Mouse (Mus musculus): ENCODE measurements around the gene Rftn1. TPM values are rescaled to one million over a fixed set of nuclear protein-coding genes. Genes with fewer than 3 reads are reported as not detected.

Rftn1 gene
- polyA plus RNA-seq, 1 experiment, result 18.6 TPM

DNA sequence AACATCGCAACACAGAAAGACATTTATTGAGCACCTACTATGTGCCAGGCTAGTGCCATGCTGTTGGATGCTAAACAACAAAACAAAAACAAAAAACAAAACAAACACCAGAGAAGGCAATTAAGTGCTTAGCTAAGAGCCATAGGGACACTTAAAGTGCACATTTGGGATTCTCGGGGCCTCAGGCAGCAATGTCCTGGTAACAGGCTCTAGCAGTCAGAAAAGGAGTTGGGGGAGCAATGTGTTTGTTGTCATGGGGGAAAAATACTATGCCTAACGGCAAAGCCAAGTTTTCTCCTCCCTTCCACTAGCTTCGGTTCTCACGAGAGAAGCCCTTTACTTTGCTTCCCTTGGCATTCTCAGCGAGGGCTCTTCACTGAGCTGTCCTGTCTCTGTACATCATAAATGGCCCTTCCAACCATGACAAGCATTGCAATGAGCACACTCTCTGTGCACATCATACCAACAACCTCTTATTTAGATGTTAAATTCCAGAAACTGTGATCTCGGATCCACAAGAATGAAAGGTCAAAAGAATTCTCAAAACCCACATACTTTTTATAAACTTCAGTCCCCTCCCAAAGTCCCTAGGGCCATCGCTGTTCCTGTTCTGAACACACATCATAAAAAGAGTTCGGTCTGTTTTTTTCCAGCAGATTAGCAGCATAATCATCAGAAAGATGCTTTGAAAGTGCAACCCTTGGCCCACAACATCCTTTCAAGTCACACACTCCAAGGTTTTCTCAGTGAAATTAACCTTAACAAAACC, 63.2 kb downstream of the Rftn1 start:
- peaks cover 10% of the 10 kb centered on the region; the same call in 1 of the 2 replicates for H3K4me1 ChIP-seq (ENCODE audit: control insufficient read depth, insufficient read depth, low read length)
- H3K4me3 ChIP-seq (ENCODE audit: insufficient read depth, low read depth, low read length), result no peak overlapping the region
- no peaks in the 10 kb centered on the region for H3K27me3 ChIP-seq (replicated peaks; ENCODE audit: control insufficient read depth, insufficient read depth, low read length)
- peak; percentile 64 for DNase-seq
- TF ChIP-seq CTCF (conservative IDR thresholded peaks at IDR 0.05; ENCODE audit: insufficient read depth, insufficient read length, low read depth, low read length), result no peak
- no peak for TF ChIP-seq POLR2A (IDR thresholded peaks at IDR 0.05; ENCODE audit: low read depth, low read length)
- H3K27ac ChIP-seq (ENCODE audit: insufficient read depth, low read depth, low read length), result peak overlapping the region; percentile 92
- H3K36me3 ChIP-seq (ENCODE audit: control insufficient read depth, insufficient read depth, low read length), result no peaks in the 10 kb centered on the region
- 68% methylated on average over 9 of the region's 9 CpGs for WGBS

DNA sequence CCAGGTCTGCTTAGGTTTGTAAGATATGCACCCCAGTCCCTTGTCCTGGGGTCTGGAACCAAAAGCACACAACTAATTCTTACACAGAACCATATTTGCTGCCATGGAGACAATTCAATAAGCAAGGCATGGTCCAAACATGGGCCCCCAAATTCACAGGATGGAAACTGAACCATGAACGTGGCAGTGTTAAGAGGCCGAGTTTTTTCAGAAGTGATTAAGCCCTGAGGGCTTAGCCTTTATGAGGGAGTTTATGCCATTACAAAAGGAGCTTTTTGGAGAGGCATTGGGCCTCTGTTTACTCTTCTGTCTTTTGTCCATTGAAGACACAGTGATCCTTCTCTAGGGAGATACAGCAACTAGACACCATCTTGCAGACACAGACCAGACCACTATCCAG, 63.9 kb downstream of the Rftn1 start:
- TF ChIP-seq CTCF (conservative IDR thresholded peaks at IDR 0.05; ENCODE audit: insufficient read depth, insufficient read length, low read depth, low read length), result no peak
- no peak for TF ChIP-seq POLR2A (IDR thresholded peaks at IDR 0.05; ENCODE audit: low read depth, low read length)
- Histone ChIP-seq H3K27me3 (replicated peaks; ENCODE audit: control insufficient read depth, insufficient read depth, low read length) (no peaks in the 10 kb centered on the region), H3K36me3 (ENCODE audit: control insufficient read depth, insufficient read depth, low read length) (no peaks in the 10 kb centered on the region), H3K27ac (ENCODE audit: insufficient read depth, low read depth, low read length) (peak overlapping the region; percentile 87), H3K4me1 (ENCODE audit: control insufficient read depth, insufficient read depth, low read length) (peaks cover 10% of the 10 kb centered on the region; the same call in 1 of the 2 replicates), H3K4me3 (ENCODE audit: insufficient read depth, low read depth, low read length) (no peak overlapping the region)
- WGBS, result 66% methylated on average over 2 of the region's 2 CpGs
- DNase-seq, result no peak

DNA sequence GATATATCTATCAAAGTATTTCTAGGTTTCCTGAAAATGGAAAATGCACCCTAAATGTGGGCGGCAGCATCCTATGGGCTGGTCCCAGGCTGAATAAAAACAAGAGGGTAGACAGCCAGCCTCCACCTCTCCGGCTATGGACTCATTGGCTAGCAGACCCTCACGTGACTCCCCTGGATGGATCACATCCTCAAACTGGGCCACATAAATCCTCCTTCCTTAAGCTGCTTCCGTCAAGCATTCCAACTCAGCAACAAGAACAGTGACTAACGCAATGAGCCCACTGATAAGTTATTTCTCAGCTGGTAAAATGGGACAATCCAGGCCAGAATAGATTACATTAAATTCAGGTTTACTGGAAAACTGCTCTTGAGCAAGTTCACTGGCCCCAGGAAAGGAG, 64.6 kb downstream of the Rftn1 start:
- peaks cover 10% of the 10 kb centered on the region; the same call in 1 of the 2 replicates for H3K4me1 ChIP-seq (ENCODE audit: control insufficient read depth, insufficient read depth, low read length)
- TF ChIP-seq POLR2A (IDR thresholded peaks at IDR 0.05; ENCODE audit: low read depth, low read length), result no peak
- no peak for TF ChIP-seq CTCF (conservative IDR thresholded peaks at IDR 0.05; ENCODE audit: insufficient read depth, insufficient read length, low read depth, low read length)
- 60% methylated on average over 5 of the region's 5 CpGs for WGBS
- no peaks in the 10 kb centered on the region for H3K27me3 ChIP-seq (replicated peaks; ENCODE audit: control insufficient read depth, insufficient read depth, low read length)
- H3K27ac ChIP-seq (ENCODE audit: insufficient read depth, low read depth, low read length), result peak overlapping the region; percentile 65
- DNase-seq, result peak; percentile 50
- no peaks in the 10 kb centered on the region for H3K36me3 ChIP-seq (ENCODE audit: control insufficient read depth, insufficient read depth, low read length)
- no peak overlapping the region for H3K4me3 ChIP-seq (ENCODE audit: insufficient read depth, low read depth, low read length)

DNA sequence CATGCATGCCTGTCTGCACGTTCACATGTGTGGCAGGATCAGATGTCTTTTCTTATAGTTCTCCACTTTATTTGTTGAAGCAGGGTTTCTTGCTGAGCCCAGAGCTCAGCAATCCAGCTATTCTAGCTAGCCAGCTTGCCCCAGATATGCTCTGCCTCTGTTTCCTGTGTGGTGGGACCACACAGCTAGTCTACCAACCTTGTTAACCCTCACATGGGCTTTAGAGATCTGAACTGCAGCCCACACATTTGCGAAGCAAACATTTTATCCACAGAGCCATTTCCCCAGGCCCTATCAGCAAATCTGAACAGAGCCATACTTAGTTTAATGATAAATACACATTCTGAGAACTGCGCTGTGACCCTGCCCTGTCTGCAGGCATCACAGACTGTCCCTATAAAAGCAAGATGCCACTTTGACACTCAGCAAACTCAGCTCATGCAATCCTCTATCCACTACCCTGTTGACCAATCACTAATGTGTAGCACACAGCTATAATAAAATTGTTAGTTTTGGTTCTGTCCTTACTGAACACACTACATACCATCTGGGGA, 65.2 kb downstream of the Rftn1 start:
- no peak for DNase-seq
- no peaks in the 10 kb centered on the region for H3K36me3 ChIP-seq (ENCODE audit: control insufficient read depth, insufficient read depth, low read length)
- H3K27me3 ChIP-seq (replicated peaks; ENCODE audit: control insufficient read depth, insufficient read depth, low read length), result no peaks in the 10 kb centered on the region
- H3K4me1 ChIP-seq (ENCODE audit: control insufficient read depth, insufficient read depth, low read length), result peaks cover 10% of the 10 kb centered on the region; the same call in 1 of the 2 replicates
- peak overlapping the region; percentile 51; the same call in 1 of the 2 replicates for H3K27ac ChIP-seq (ENCODE audit: insufficient read depth, low read depth, low read length)
- 79% methylated on average over 3 of the region's 3 CpGs for WGBS
- H3K4me3 ChIP-seq (ENCODE audit: insufficient read depth, low read depth, low read length), result no peak overlapping the region
- TF ChIP-seq CTCF (conservative IDR thresholded peaks at IDR 0.05; ENCODE audit: insufficient read depth, insufficient read length, low read depth, low read length) (no peak), POLR2A (IDR thresholded peaks at IDR 0.05; ENCODE audit: low read depth, low read length) (no peak)

DNA sequence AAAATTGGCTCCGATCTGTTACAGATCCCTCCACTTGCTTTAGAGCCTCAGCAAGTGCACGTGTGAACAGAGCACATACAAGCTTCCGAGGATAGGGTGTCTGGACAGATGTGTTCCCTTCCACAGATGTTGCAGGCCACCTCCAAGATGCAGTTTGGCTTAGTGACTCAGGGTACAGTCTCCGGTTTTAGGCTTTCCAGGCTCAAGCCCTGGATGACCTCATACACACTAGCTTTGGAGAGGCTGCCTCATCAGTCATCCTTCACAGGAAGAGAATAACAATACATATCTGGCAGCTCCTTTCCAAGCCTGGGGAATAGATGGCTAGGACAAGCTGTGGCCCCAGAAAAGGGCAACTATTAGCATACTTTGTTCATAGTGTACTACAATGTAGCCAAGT, 65.8 kb downstream of the Rftn1 start:
- Histone ChIP-seq H3K4me3 (ENCODE audit: insufficient read depth, low read depth, low read length) (no peak overlapping the region), H3K27ac (ENCODE audit: insufficient read depth, low read depth, low read length) (no peak overlapping the region), H3K36me3 (ENCODE audit: control insufficient read depth, insufficient read depth, low read length) (no peaks in the 10 kb centered on the region), H3K4me1 (ENCODE audit: control insufficient read depth, insufficient read depth, low read length) (peaks cover 10% of the 10 kb centered on the region; the same call in 1 of the 2 replicates), H3K27me3 (replicated peaks; ENCODE audit: control insufficient read depth, insufficient read depth, low read length) (no peaks in the 10 kb centered on the region)
- DNase-seq, result peak; percentile 50
- TF ChIP-seq POLR2A (IDR thresholded peaks at IDR 0.05; ENCODE audit: low read depth, low read length), result no peak
- no peak for TF ChIP-seq CTCF (conservative IDR thresholded peaks at IDR 0.05; ENCODE audit: insufficient read depth, insufficient read length, low read depth, low read length)
- WGBS, result 67% methylated on average over 4 of the region's 4 CpGs

DNA sequence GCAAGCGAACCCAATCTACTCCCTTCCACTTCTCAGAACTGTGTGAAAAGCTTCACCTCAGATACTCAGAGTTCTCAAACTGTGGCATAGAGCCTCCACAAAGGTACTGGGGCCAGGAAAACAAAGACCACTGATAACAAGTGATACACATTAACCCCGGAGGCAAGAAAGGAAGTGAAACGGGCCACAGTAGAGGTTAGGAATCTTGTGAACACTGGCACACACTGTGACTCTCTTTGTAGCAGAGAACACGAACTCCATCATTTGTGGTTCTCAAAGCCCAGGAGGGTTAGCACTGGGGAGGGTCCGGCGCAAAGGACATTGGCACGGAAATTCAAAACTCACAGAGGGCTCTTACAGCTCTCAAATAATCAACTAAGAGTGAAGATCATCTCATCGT, 67.9 kb downstream of the Rftn1 start:
- no peak overlapping the region for H3K4me3 ChIP-seq (ENCODE audit: insufficient read depth, low read depth, low read length)
- 62% methylated on average over 8 of the region's 8 CpGs for WGBS
- H3K4me1 ChIP-seq (ENCODE audit: control insufficient read depth, insufficient read depth, low read length), result peaks cover 10% of the 10 kb centered on the region; the same call in 1 of the 2 replicates
- H3K36me3 ChIP-seq (ENCODE audit: control insufficient read depth, insufficient read depth, low read length), result no peaks in the 10 kb centered on the region
- DNase-seq, result no peak
- no peak overlapping the region for H3K27ac ChIP-seq (ENCODE audit: insufficient read depth, low read depth, low read length)
- no peaks in the 10 kb centered on the region for H3K27me3 ChIP-seq (replicated peaks; ENCODE audit: control insufficient read depth, insufficient read depth, low read length)
- no peak for TF ChIP-seq CTCF (conservative IDR thresholded peaks at IDR 0.05; ENCODE audit: insufficient read depth, insufficient read length, low read depth, low read length)
- TF ChIP-seq POLR2A (IDR thresholded peaks at IDR 0.05; ENCODE audit: low read depth, low read length), result no peak

DNA sequence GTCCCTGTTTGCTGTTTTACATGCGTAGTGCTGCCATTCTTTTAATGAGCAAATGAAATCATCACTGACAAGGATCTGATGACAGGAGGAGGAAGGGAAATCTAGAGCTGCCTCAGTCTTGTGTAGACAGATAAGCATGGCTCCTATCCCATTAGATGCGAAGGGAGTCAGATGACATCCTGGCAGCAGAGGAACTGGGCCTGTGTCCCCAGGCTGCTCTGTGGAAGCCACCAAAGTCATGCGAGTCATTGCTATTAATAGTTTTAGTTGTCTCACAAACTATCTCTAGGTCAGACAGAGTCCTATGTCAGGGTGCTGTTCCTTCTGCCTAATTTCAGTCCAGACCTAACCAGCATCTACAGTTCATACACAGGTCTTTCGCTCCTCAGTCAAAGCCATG, 70.4 kb downstream of the Rftn1 start:
- Histone ChIP-seq H3K36me3 (ENCODE audit: control insufficient read depth, insufficient read depth, low read length) (no peaks in the 10 kb centered on the region), H3K4me3 (ENCODE audit: insufficient read depth, low read depth, low read length) (no peak overlapping the region), H3K4me1 (ENCODE audit: control insufficient read depth, insufficient read depth, low read length) (no peaks in the 10 kb centered on the region; the same call in 1 of the 2 replicates), H3K27me3 (replicated peaks; ENCODE audit: control insufficient read depth, insufficient read depth, low read length) (no peaks in the 10 kb centered on the region), H3K27ac (ENCODE audit: insufficient read depth, low read depth, low read length) (no peak overlapping the region)
- peak; percentile 63 for DNase-seq
- no peak for TF ChIP-seq POLR2A (IDR thresholded peaks at IDR 0.05; ENCODE audit: low read depth, low read length)
- no peak for TF ChIP-seq CTCF (conservative IDR thresholded peaks at IDR 0.05; ENCODE audit: insufficient read depth, insufficient read length, low read depth, low read length)
- WGBS, result 69% methylated on average over 4 of the region's 4 CpGs
